Mouse (Mus musculus) limb, embryonic 14.5 days (tissue): ENCODE measurements at regions not wholly inside any gene's neighbourhood (a gene's known extent, or its start where the extent isn't known, plus 50 kb on each side); places are given as distances from the start of the nearest gene placed in this dataset.

ENCODE experiments used
- ATAC-seq: fragments of 200-750 bp; cut with Nextera tagmentation; 2 replicates; pipeline ENCODE4 v1.8.0; 2017; ENCODE audit warnings: low read depth, moderate number of reproducible peaks, moderate TSS enrichment; ENCODE audit not compliant: low FRiP score
- DNase-seq: peaks from one replicate; pipeline ENCODE4 v3.0.0-alpha.2; 2015; ENCODE audit warnings: low spot score
- H3K27ac ChIP-seq: fragments of 300-500 bp; sonication (generic); replicated peaks from 2 replicates; pipeline ENCODE4 v1.5.1; 2014; ENCODE audit warnings: low read depth, mild to moderate bottlenecking, low read length, moderate library complexity, mixed read lengths
- H3K27me3 ChIP-seq: fragments of 300-500 bp; sonication (generic); 2 replicates; pipeline ENCODE4 v1.6.1; 2014; ENCODE audit warnings: low read length, mixed read lengths; ENCODE audit not compliant: control insufficient read depth, insufficient read depth
- H3K36me3 ChIP-seq: fragments of 300-500 bp; sonication (generic); 2 replicates; pipeline ENCODE4 v1.6.1; 2014; ENCODE audit warnings: mild to moderate bottlenecking, low read length, moderate library complexity, mixed read lengths; ENCODE audit not compliant: control insufficient read depth, insufficient read depth
- H3K4me1 ChIP-seq: fragments of 300-500 bp; sonication (generic); 2 replicates; pipeline ENCODE4 v1.6.1; 2014; ENCODE audit warnings: antibody characterized with exemption, low read length, mixed read lengths; ENCODE audit not compliant: control insufficient read depth, insufficient read depth
- H3K4me2 ChIP-seq: fragments of 300-500 bp; sonication (generic); replicated peaks from 2 replicates; pipeline ENCODE4 v1.6.1; 2014; ENCODE audit warnings: low read depth, mild to moderate bottlenecking, low read length, moderate library complexity; ENCODE audit not compliant: severe bottlenecking
- H3K4me3 ChIP-seq: fragments of 300-500 bp; sonication (generic); replicated peaks from 2 replicates; pipeline ENCODE4 v1.5.1; 2014; ENCODE audit warnings: low read length
- H3K9ac ChIP-seq: fragments of 300-500 bp; sonication (generic); 2 replicates; pipeline ENCODE4 v1.6.1; 2014; ENCODE audit warnings: mild to moderate bottlenecking, low read depth, low read length, moderate library complexity; ENCODE audit not compliant: severe bottlenecking
- H3K9me3 ChIP-seq: fragments of 300-500 bp; sonication (generic); 2 replicates; pipeline ENCODE4 v1.6.1; 2016; ENCODE audit warnings: low read length; ENCODE audit not compliant: control insufficient read depth
- POLR2A ChIP-seq: fragments of 200-500 bp; IDR thresholded peaks from 2 replicates; pipeline ENCODE4 v1.8.0; 2012; ENCODE audit warnings: inconsistent platforms, mild to moderate bottlenecking, moderate library complexity, borderline replicate concordance; ENCODE audit not compliant: insufficient read depth, insufficient read length; ENCODE audit errors: extremely low read depth
- WGBS: fragments of 180-500 bp; shearing (Covaris S2); extraction: QIAGEN DNeasy Blood & Tissue Kit; methylation state at CpG from one replicate; pipeline ENCODE4 v1.1.7; 2014; 5-methylcytosine and 5-hydroxymethylcytosine counted together

DNA sequence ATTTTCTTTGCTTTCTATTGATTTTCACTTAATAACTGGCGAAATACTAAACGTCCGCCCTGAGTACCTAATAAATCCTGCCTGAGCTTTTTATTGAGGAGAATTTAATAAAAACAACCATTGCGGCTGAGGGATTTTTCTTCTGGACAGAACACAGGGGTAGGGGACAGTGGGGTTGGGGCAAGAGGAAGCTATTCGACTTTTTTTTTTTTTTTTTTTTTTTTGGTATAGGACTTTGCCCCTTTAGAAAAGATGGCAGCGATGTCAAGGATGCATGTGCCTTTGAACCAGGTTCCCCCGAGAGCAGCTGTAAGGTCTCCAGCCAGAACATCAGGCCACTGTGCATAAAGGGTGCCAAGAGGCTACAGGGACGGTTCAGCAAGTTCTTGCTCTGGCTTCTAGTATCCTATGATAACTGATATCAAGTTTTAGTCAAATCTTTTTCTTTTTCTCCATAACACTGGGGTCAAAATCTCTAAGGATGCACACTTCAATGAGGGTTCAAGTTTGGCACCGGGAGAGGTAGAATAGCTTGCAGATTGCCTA lies 126.9 kb downstream of the Gm10295 start:
- DNase-seq, result peak; percentile 21
- ATAC-seq, result no peak
- Histone ChIP-seq H3K4me3 (peak overlapping the region; percentile 16; the same call in 1 of the 2 replicates), H3K27me3 (no peaks in the 10 kb centered on the region), H3K4me2 (peak overlapping the region; percentile 23), H3K9ac (no peak overlapping the region), H3K27ac (no peak overlapping the region), H3K9me3 (no peaks in the 10 kb centered on the region), H3K36me3 (no peaks in the 10 kb centered on the region), H3K4me1 (no peaks in the 10 kb centered on the region; the same call in 1 of the 2 replicates)
- WGBS, result 45% methylated on average over 9 of the region's 9 CpGs
- no peak for TF ChIP-seq POLR2A

DNA sequence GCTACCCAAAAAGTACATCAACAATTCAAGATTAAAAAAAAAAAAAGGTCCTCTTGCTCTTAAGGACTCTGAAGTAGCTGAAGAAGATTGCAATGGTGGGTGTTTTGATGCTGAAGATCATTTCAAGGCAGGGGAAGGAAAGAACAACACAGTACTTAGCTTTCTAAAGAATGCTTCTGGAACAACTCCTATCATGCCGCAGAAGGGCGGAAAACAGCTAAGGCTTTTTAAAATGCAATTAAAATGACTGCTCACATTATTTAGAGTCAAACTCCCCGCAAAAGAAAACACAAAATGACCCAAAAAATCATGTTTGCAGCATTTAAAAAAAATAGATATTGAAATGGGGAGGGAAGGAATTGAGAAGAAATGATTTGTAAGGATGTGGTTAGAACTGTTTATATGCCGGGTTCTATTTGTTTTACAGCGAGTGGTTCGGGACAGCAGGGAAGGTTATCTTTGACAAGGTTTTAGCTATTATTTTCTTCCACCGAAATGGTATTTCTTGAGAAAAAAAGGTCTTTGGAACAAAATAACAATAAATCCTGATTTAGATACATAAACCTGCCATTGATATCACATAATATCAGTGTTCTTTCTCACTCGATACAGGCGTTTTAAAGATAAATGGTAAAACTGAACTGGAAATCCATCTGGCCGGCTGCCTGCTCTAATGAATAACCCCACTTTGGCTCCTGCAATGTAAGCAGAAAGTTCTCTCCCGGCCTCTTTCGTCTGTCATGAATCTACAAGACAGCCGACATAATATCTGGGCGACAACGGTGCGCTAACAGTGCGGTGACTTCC lies 127.6 kb downstream of the Gm10295 start:
- Histone ChIP-seq H3K4me2 (peak overlapping the region; percentile 23), H3K27ac (no peak overlapping the region), H3K4me1 (no peaks in the 10 kb centered on the region; the same call in 1 of the 2 replicates), H3K9me3 (no peaks in the 10 kb centered on the region), H3K9ac (no peak overlapping the region), H3K4me3 (peak overlapping the region; percentile 16; the same call in 1 of the 2 replicates), H3K36me3 (no peaks in the 10 kb centered on the region), H3K27me3 (no peaks in the 10 kb centered on the region)
- no peak for ATAC-seq
- peak; percentile 42 for DNase-seq
- WGBS, result 49% methylated on average over 17 of the region's 17 CpGs
- no peak for TF ChIP-seq POLR2A

DNA sequence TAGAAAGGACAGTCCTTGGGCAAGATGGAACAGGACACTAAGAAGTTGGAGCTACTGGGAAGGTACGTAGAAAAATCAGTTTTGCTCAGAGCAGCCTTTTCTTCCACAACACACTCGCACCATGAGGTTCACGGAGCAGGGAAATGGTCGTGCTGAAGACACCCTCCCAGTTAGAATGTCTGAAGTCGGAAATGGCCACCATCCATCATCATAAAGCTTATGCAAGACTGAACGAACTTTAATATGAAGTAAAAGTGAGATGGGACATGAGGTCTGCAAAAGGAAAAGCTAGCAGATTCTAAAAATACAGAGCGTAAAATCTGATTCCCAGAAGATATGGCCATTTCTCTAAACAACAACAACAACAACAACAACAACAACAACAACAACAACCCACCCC lies 133.9 kb downstream of the Gm10295 start:
- no peak for DNase-seq
- Histone ChIP-seq H3K4me1 (no peaks in the 10 kb centered on the region), H3K27me3 (no peaks in the 10 kb centered on the region), H3K4me2 (no peak overlapping the region), H3K4me3 (no peak overlapping the region), H3K27ac (no peak overlapping the region), H3K9me3 (no peaks in the 10 kb centered on the region), H3K36me3 (no peaks in the 10 kb centered on the region), H3K9ac (no peak overlapping the region)
- 81% methylated on average over 7 of the region's 7 CpGs for WGBS
- no peak for ATAC-seq
- TF ChIP-seq POLR2A, result no peak

DNA sequence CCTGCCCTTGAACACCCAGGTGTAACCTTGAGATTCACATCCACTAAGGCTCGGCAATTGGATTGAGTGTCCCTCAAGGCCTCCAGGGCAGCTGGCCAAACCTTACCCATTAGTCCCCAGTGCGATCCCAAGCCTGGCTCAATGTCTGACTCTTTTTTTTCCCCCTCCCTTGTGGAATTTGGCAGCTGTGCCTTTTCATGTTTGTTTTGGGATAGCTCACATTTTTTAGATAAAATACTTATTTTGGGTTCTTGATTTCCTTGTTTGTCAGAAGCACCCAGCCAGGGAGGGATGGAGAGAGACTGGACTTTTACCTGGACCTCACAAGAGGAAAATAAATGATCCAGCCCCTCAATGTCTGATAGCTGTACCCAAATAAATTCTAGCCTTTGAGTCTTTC lies 134.5 kb downstream of the Gm10295 start:
- Histone ChIP-seq H3K4me1 (no peaks in the 10 kb centered on the region), H3K4me3 (no peak overlapping the region), H3K9ac (no peak overlapping the region), H3K4me2 (no peak overlapping the region), H3K36me3 (no peaks in the 10 kb centered on the region), H3K27me3 (no peaks in the 10 kb centered on the region), H3K27ac (no peak overlapping the region), H3K9me3 (no peaks in the 10 kb centered on the region)
- TF ChIP-seq POLR2A, result no peak
- WGBS, result 54% methylated on average over 2 of the region's 2 CpGs
- ATAC-seq (no peak), DNase-seq (no peak)

DNA sequence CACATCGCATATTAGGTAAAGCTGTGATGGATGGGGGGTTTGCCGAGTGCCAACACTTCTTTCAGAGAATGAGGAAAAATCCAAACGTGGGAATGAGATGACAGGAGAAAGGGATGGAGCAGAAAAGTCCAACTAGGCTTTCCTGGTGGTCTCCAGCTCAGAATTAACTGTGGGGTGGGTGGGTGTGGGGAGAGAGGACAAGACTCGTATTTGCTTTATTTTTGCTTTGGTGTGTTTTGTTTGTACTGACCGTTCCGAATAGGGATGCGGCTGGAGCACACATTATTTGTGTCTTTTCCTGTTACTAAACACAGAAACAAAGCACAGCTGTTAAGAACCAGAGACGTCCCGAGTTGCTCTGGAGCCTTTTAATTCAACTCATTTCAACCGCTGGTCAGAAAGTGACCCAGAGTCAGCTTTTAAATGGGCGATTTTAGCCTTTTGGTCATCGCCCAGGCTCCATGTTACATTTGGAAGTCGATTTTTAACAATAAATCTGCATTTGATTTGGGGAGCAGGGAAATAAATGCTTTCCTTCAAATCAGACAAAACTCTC lies 136.7 kb downstream of the Gm10295 start:
- Histone ChIP-seq H3K4me2 (no peak overlapping the region), H3K27me3 (no peaks in the 10 kb centered on the region), H3K36me3 (no peaks in the 10 kb centered on the region), H3K27ac (no peak overlapping the region), H3K9ac (no peak overlapping the region), H3K4me3 (no peak overlapping the region), H3K9me3 (no peaks in the 10 kb centered on the region), H3K4me1 (no peaks in the 10 kb centered on the region)
- TF ChIP-seq POLR2A, result no peak
- WGBS, result 65% methylated on average over 13 of the region's 13 CpGs
- DNase-seq (no peak), ATAC-seq (no peak)
